Mouse (Mus musculus): ENCODE measurements around the gene Cntn5.

The Cntn5 gene

GRCm38 (mm10) chr9:9676078-9676477 is 1228.5 kb downstream of the Cntn5 start:
- no peak for DNase-seq (ENCODE audit: low spot score)

GRCm38 (mm10) chr9:9674531-9674930 is 1230.0 kb downstream of the Cntn5 start:
- no peak for DNase-seq (ENCODE audit: low spot score)

GRCm38 (mm10) chr9:9673277-9674049 is 1231.1 kb downstream of the Cntn5 start:
- no peak for DNase-seq (ENCODE audit: low spot score)

DNA sequence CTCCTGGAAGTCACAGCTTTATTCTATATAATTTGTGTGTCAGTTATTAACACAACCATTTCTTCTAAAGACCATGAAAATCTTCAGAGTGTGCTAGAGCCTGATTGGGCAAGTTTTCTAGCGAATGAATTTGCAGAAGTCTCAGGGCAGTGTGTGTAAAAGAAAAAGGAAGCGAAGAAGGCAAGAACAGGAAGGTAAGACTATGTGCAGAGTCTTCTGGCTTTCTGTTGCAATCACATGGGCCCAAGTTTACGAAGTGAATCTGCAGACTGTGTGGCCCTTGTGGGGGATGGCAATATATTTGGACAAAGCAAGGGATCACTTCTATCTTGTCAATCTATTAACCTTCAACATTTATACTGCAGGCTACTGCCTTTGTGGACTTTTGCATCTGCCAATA is 1251.1 kb downstream of the Cntn5 start:
- no peak for DNase-seq (ENCODE audit: low spot score)

DNA sequence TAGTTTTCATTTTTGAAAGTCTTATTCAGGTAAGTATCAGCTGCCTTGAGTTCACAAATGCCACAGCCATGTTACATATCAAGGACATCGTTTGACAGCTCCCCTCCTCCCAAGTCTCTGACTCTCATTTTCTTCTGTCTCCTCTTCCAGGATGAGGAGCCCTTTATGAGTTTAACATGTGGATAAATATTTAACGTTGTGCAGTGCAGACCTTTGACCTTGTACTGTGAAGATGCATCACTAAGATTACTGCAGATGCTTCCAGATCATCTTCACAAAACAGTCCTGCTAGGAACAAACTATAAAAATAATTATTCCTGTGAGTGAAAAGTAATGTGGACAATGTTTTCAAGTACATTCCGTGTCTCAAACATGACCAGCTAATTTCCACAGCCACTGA is 1257.2 kb downstream of the Cntn5 start:
- DNase-seq (ENCODE audit: low spot score) = no peak

- no peak for DNase-seq (ENCODE audit: low spot score)
Observed at GRCm38 (mm10) chr9:9646276-9646675, 1258.3 kb downstream of the Cntn5 start.

All from urinary bladder, postnatal 10 days (tissue).